16 mouse cellular contexts compared by ENCODE assay signal in the genomic region with DNA sequence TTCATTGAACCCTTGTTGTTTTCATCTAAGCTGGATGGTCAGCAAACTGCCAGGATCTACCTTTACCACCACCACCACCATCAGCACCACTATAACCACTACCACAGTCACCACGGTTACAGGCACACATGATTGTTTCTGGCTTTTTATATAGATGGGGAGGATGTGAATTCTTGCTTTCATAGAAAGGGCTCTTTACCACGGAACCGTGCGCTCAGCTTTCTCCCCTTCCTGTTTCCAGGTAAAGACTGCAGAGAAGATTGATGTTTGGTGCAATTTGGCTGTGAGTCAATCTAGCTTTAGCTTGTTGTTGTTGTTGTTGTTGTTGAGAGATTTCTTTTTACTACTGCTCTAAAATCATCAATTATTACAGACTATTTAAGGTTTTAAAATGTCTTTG.
"Had no signal": no experiment of that assay in that cellular context is flagged by ENCODE, and none has a peak within 500 bp of the region (broad histone marks: within the 10 kb centered on the region; RNA-seq: fewer than 3 reads in every experiment).

No protein-coding gene starts in this region.

- DNase-seq: gastrocnemius, adult 2 months; gastrocnemius, postnatal 10 days; gastrocnemius, postnatal 25 days; heart, postnatal 10 days; heart, postnatal 4 days; kidney, adult 11 months; kidney, adult 2 months; kidney, adult 9 months; kidney, postnatal 14 days; kidney, postnatal 36 days; layer of hippocampus, adult 9-11 months; layer of hippocampus, postnatal 36 days; left cerebral cortex, postnatal 4 days had no signal

- ATAC-seq: hindbrain, embryonic 16.5 days; intestine, embryonic 16.5 days; liver, embryonic 12.5 days had no signal
